Mouse (Mus musculus) brown adipose tissue, adult 24 weeks (tissue): ENCODE measurements around the gene Cenpt. TPM values are rescaled to one million over a fixed set of nuclear protein-coding genes. Genes with fewer than 3 reads are reported as not detected.
"Not testable (repeated sequence)": the region's sequence is repeated elsewhere in the genome, so short reads cannot be mapped to it uniquely, and the experiment has no call there.

Experiments used
- H3K27ac ChIP-seq: fragments of 200-500 bp; replicated peaks from 2 replicates; pipeline ENCODE4 v1.5.1; 2012; ENCODE audit warnings: low read depth, mild to moderate bottlenecking, low read length
- H3K4me1 ChIP-seq: fragments of 200-500 bp; 2 replicates; pipeline ENCODE4 v1.6.1; 2012; ENCODE audit warnings: low read length, mixed read lengths; ENCODE audit not compliant: control insufficient read depth, insufficient read depth, insufficient read length
- H3K4me3 ChIP-seq: fragments of 200-500 bp; 2 replicates; pipeline ENCODE4 v1.5.1; 2012; ENCODE audit warnings: low read depth, mild to moderate bottlenecking, low read length, moderate library complexity; ENCODE audit not compliant: insufficient read depth
- polyA plus RNA-seq: library from polyadenylated mRNA; stranded (reverse); fragments of >200 nt; gene quantifications from 2 replicates; pipeline ENCODE4 v1.2.4, GENCODE M21; 2012; ENCODE audit not compliant: missing spikeins, insufficient read depth, insufficient read length

The Cenpt gene
- polyA plus RNA-seq, 1 experiment: 1.4 TPM

GRCm38 (mm10) chr8:105859314-105859713 is 6.2 kb upstream of the Cenpt start:
- no peak overlapping the region for H3K27ac ChIP-seq
- H3K4me1 ChIP-seq: peaks cover 8% of the 10 kb centered on the region
- no peak overlapping the region for H3K4me3 ChIP-seq

GRCm38 (mm10) chr8:105858495-105858894 is 5.4 kb upstream of the Cenpt start:
- H3K4me1 ChIP-seq: peaks cover 8% of the 10 kb centered on the region
- H3K4me3 ChIP-seq: no peak overlapping the region
- H3K27ac ChIP-seq: no peak overlapping the region

- Histone ChIP-seq H3K4me3 (peak overlapping the region; percentile 86), H3K27ac (no peak overlapping the region), H3K4me1 (peaks cover 8% of the 10 kb centered on the region)
These were observed 3.2 kb upstream of the Cenpt start for GRCm38 (mm10) chr8:105856168-105856835.

- Histone ChIP-seq H3K27ac (peak overlapping the region; percentile 53), H3K4me3 (peak overlapping the region; percentile 86), H3K4me1 (peaks cover 8% of the 10 kb centered on the region)
These were observed 2.4 kb upstream of the Cenpt start for GRCm38 (mm10) chr8:105855248-105856167.

GRCm38 (mm10) chr8:105854715-105855216 is 1.7 kb upstream of the Cenpt start, which contains the start of gene Thap11:
Gene Thap11 (plus strand): TSS chr8:105855132.
- peaks cover 8% of the 10 kb centered on the region for H3K4me1 ChIP-seq
- peak within 1 kb of the TSS; percentile 86 for H3K4me3 ChIP-seq
- peak within 1 kb of the TSS; percentile 99 for H3K27ac ChIP-seq

GRCm38 (mm10) chr8:105854303-105854702 is 1.2 kb upstream of the Cenpt start:
- H3K27ac ChIP-seq: no peak overlapping the region
- H3K4me1 ChIP-seq: peaks cover 8% of the 10 kb centered on the region
- H3K4me3 ChIP-seq: no peak overlapping the region

- Histone ChIP-seq H3K4me3 (no peak overlapping the region), H3K4me1 (peaks cover 5% of the 10 kb centered on the region), H3K27ac (no peak overlapping the region)
These were observed 840 bp downstream of the Cenpt start for GRCm38 (mm10) chr8:105852146-105852729.

GRCm38 (mm10) chr8:105851651-105852143 is 1.4 kb downstream of the Cenpt start:
- Histone ChIP-seq H3K27ac (no peak overlapping the region), H3K4me3 (peak overlapping the region; percentile 93), H3K4me1 (peaks cover 5% of the 10 kb centered on the region)

- Histone ChIP-seq H3K27ac (no peak overlapping the region), H3K4me3 (no peak overlapping the region), H3K4me1 (no peaks in the 10 kb centered on the region; the same call in 1 of the 2 replicates)
These were observed 2.5 kb downstream of the Cenpt start for GRCm38 (mm10) chr8:105850611-105851010.

GRCm38 (mm10) chr8:105850014-105850413 is 3.1 kb downstream of the Cenpt start:
- Histone ChIP-seq H3K4me1 (no peaks in the 10 kb centered on the region), H3K27ac (no peak overlapping the region), H3K4me3 (no peak overlapping the region)

- Histone ChIP-seq H3K4me3 (no peak overlapping the region), H3K27ac (no peak overlapping the region), H3K4me1 (no peaks in the 10 kb centered on the region)
These were observed 6.4 kb downstream of the Cenpt start for GRCm38 (mm10) chr8:105846678-105847077.

- no peaks in the 10 kb centered on the region for H3K4me1 ChIP-seq
- no peak overlapping the region for H3K27ac ChIP-seq
- H3K4me3 ChIP-seq: no peak overlapping the region
These were observed 13.9 kb downstream of the Cenpt start for GRCm38 (mm10) chr8:105839209-105839608.

GRCm38 (mm10) chr8:105836991-105837390 is 16.1 kb downstream of the Cenpt start:
- H3K4me3 ChIP-seq: no peak overlapping the region
- H3K4me1 ChIP-seq: no peaks in the 10 kb centered on the region
- no peak overlapping the region for H3K27ac ChIP-seq

- Histone ChIP-seq H3K27ac (no peak overlapping the region), H3K4me1 (no peaks in the 10 kb centered on the region), H3K4me3 (no peak overlapping the region)
These were observed 17.8 kb downstream of the Cenpt start for GRCm38 (mm10) chr8:105835318-105835717.

- H3K4me3 ChIP-seq, H3K27ac ChIP-seq, H3K4me1 ChIP-seq: not testable (repeated sequence)
These were observed 19.3 kb downstream of the Cenpt start for GRCm38 (mm10) chr8:105833740-105834139.
